Mouse (Mus musculus) limb, embryonic 12.5 days (tissue): ENCODE data around the gene Cst6. TPM values are rescaled to one million over a fixed set of nuclear protein-coding genes. Genes with fewer than 3 reads are reported as not detected.

ENCODE experiments used
- ATAC-seq: fragments of 200-750 bp; cut with Nextera tagmentation; 2 replicates; pipeline ENCODE4 v1.8.0; 2017; ENCODE audit warnings: low read depth, moderate TSS enrichment; ENCODE audit not compliant: insufficient number of reproducible peaks, insufficient read depth, low FRiP score, low TSS enrichment
- H3K27ac ChIP-seq: fragments of 300-500 bp; sonication (generic); 2 replicates; pipeline ENCODE4 v1.5.1; 2016; ENCODE audit warnings: mild to moderate bottlenecking, moderate library complexity
- H3K27me3 ChIP-seq: fragments of 300-500 bp; sonication (generic); 2 replicates; pipeline ENCODE4 v1.6.1; 2016; ENCODE audit warnings: mild to moderate bottlenecking, moderate library complexity
- H3K36me3 ChIP-seq: fragments of 300-500 bp; sonication (generic); 2 replicates; pipeline ENCODE4 v1.6.1; 2016; ENCODE audit warnings: mild to moderate bottlenecking, moderate library complexity
- H3K4me1 ChIP-seq: fragments of 300-500 bp; sonication (generic); replicated peaks from 2 replicates; pipeline ENCODE4 v1.6.1; 2016
- H3K4me2 ChIP-seq: fragments of 300-500 bp; sonication (generic); 2 replicates; pipeline ENCODE4 v1.6.1; 2016; ENCODE audit warnings: mild to moderate bottlenecking, moderate library complexity
- H3K4me3 ChIP-seq: fragments of 300-500 bp; sonication (generic); replicated peaks from 2 replicates; pipeline ENCODE4 v1.5.1; 2016; ENCODE audit warnings: mild to moderate bottlenecking
- H3K9ac ChIP-seq: fragments of 300-500 bp; sonication (generic); replicated peaks from 2 replicates; pipeline ENCODE4 v1.6.1; 2016; ENCODE audit warnings: mild to moderate bottlenecking, moderate library complexity
- H3K9me3 ChIP-seq: fragments of 300-500 bp; sonication (generic); 2 replicates; pipeline ENCODE4 v1.6.1; 2016; ENCODE audit warnings: mild to moderate bottlenecking, moderate library complexity
- WGBS: fragments of 180-500 bp; shearing (Covaris S2); methylation state at CpG from one replicate; pipeline ENCODE4 v1.1.7; 2016; 5-methylcytosine and 5-hydroxymethylcytosine counted together
- polyA plus RNA-seq: library from polyadenylated mRNA; unstranded; fragments of >200 nt; fragmentation: Nextera tagmentation; extraction: Ambion mirVana; gene quantifications from 2 replicates; pipeline ENCODE4 v1.2.1, GENCODE M21; 2016

The Cst6 gene
- polyA plus RNA-seq, 1 experiment from 2014 or later, result 1.4 TPM

- Histone ChIP-seq H3K4me3 (no peak overlapping the region), H3K36me3 (peaks cover 34% of the 10 kb centered on the region), H3K27me3 (peaks cover 21% of the 10 kb centered on the region), H3K4me2 (no peak overlapping the region), H3K9ac (no peak overlapping the region), H3K27ac (no peak overlapping the region), H3K4me1 (peaks cover 4% of the 10 kb centered on the region; the same call in 1 of the 2 replicates), H3K9me3 (peaks cover 18% of the 10 kb centered on the region)
- no peak for ATAC-seq
- WGBS, result 82% methylated on average over 7 of the region's 7 CpGs
Observed at GRCm38 (mm10) chr19:5309025-5309424, 40.3 kb downstream of the Cst6 start.

- ATAC-seq, result no peak
- peaks cover 4% of the 10 kb centered on the region; the same call in 1 of the 2 replicates for H3K4me1 ChIP-seq
- H3K4me3 ChIP-seq, result peak overlapping the region; percentile 27
- peaks cover 21% of the 10 kb centered on the region for H3K27me3 ChIP-seq
- H3K36me3 ChIP-seq, result peaks cover 48% of the 10 kb centered on the region
- peaks cover 18% of the 10 kb centered on the region for H3K9me3 ChIP-seq
- WGBS, result 39% methylated on average over 98 of the region's 98 CpGs
- no peak overlapping the region for H3K27ac ChIP-seq
- H3K9ac ChIP-seq, result no peak overlapping the region
- H3K4me2 ChIP-seq, result peak overlapping the region; percentile 49
Observed at GRCm38 (mm10) chr19:5306968-5307734, 42.2 kb downstream of the Cst6 start.

- ATAC-seq, result no peak
Observed at GRCm38 (mm10) chr19:5306279-5306678, 43.1 kb downstream of the Cst6 start.

GRCm38 (mm10) chr19:5302455-5302854 is 46.9 kb downstream of the Cst6 start:
- H3K4me3 ChIP-seq, result no peak overlapping the region
- no peak overlapping the region for H3K4me2 ChIP-seq
- H3K27me3 ChIP-seq, result peaks cover 13% of the 10 kb centered on the region
- no peak overlapping the region for H3K9ac ChIP-seq
- H3K4me1 ChIP-seq, result peaks cover 23% of the 10 kb centered on the region
- H3K27ac ChIP-seq, result no peak overlapping the region
- H3K9me3 ChIP-seq, result peaks cover 11% of the 10 kb centered on the region
- H3K36me3 ChIP-seq, result peaks cover 41% of the 10 kb centered on the region
- no peak for ATAC-seq
- 12% methylated on average over 4 of the region's 4 CpGs for WGBS

More at GRCm38 (mm10) chr19:5306279-5306678, 43.1 kb downstream of the Cst6 start:
- H3K4me1 ChIP-seq, result peaks cover 4% of the 10 kb centered on the region; the same call in 1 of the 2 replicates
- 78% methylated on average over 6 of the region's 6 CpGs for WGBS
- H3K27me3 ChIP-seq, result peaks cover 21% of the 10 kb centered on the region
- no peak overlapping the region for H3K9ac ChIP-seq
- H3K9me3 ChIP-seq, result peaks cover 18% of the 10 kb centered on the region
- H3K4me3 ChIP-seq, result no peak overlapping the region
- no peak overlapping the region for H3K27ac ChIP-seq
- no peak overlapping the region for H3K4me2 ChIP-seq
- H3K36me3 ChIP-seq, result peaks cover 48% of the 10 kb centered on the region

GRCm38 (mm10) chr19:5300588-5300987 is 48.8 kb downstream of the Cst6 start:
- H3K4me2 ChIP-seq, result no peak overlapping the region
- H3K9ac ChIP-seq, result no peak overlapping the region
- peaks cover 24% of the 10 kb centered on the region for H3K4me1 ChIP-seq
- no peak overlapping the region for H3K27ac ChIP-seq
- WGBS, result 69% methylated on average over 6 of the region's 6 CpGs
- H3K4me3 ChIP-seq, result no peak overlapping the region
- ATAC-seq, result no peak
- H3K9me3 ChIP-seq, result no peaks in the 10 kb centered on the region
- H3K27me3 ChIP-seq, result no peaks in the 10 kb centered on the region
- peaks cover 22% of the 10 kb centered on the region for H3K36me3 ChIP-seq

DNA sequence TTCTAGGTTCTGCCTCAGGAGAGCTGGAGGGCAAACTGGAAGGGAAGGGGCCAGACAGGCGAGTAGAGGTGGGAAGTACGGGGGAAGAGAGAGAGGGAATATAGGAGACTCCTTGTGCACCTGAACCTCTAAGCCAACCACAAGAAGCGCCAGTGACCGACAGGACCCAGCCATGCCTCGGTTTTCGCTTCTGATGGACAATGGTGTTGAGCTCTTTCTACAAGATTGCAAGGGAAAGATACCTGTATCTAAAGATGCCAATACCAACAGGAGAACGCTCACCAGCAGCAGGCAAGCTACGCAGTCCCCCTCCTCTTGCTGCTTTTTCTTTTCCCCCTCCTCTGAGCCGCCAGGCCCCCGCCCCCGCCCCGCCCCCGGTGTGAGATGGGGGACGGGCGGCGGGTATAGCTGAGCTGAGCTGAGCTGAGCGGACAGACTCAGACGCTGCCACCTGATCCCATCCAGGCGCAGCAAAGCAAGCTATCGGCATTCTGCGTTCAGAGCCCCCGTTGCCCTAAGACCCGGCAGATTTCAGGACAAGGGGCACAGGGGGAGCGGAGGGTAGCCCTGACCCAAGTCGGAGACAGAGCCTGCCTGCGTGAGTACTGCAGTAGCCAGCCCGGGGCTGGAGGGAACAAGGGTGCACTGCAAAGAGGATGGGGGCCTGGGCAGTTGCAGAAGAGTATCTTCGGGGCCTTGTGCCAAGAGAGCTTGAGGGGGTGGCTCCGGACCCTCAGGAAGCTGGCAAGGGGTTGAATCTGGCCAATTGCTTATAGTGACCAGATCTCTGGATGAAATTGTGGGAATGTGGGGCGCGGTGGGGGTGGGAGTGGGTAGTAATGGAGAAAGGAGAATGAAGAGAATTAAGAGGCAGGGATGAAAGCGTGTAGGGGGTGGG is 51.2 kb downstream of the Cst6 start, which contains the start of gene Gal3st3:
TSS of gene Gal3st3 (plus strand) at position 429 of the 898 bp plus-strand sequence.
- Histone ChIP-seq H3K4me3 (peak within 1 kb of the TSS; percentile 58), H3K4me1 (peaks cover 34% of the 10 kb centered on the region), H3K36me3 (peaks cover 14% of the 10 kb centered on the region), H3K9me3 (no peaks in the 10 kb centered on the region), H3K27me3 (no peaks in the 10 kb centered on the region), H3K9ac (peak within 1 kb of the TSS; percentile 71), H3K27ac (peak within 1 kb of the TSS; percentile 64), H3K4me2 (peak within 1 kb of the TSS; percentile 89)
- 0 out of 2 replicates have a peak, but pooled peaks have one; percentile 37 for ATAC-seq
- WGBS, result 7% methylated on average over 31 of the region's 32 CpGs

DNA sequence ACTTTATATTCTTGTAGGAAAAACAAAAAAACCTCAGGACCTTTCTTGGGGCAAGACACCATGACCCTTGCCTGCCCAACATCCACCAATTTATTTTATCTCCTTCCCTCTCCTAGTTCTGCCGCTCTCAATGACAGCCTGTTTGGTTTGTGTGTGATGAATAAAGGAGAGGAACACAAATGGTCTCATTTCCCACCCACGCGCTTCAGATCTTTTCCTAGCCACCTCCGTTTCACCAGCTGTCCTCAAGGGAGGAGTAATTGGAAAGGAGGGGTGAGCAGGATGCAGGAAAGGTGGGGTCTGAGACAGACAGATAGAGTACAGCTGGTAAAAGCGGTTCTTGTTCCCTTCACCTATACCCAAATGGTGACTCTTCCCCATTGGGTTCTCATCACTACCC is 52.7 kb downstream of the Cst6 start:
- Histone ChIP-seq H3K27me3 (no peaks in the 10 kb centered on the region), H3K9me3 (no peaks in the 10 kb centered on the region), H3K36me3 (peaks cover 23% of the 10 kb centered on the region), H3K4me1 (peaks cover 34% of the 10 kb centered on the region), H3K4me3 (no peak overlapping the region), H3K4me2 (peak overlapping the region; percentile 91), H3K9ac (no peak overlapping the region), H3K27ac (no peak overlapping the region)
- no peak for ATAC-seq
- 56% methylated on average over 5 of the region's 5 CpGs for WGBS

GRCm38 (mm10) chr19:5295736-5296075 is 53.7 kb downstream of the Cst6 start:
- Histone ChIP-seq H3K27ac (peak overlapping the region; percentile 80), H3K9me3 (no peaks in the 10 kb centered on the region), H3K4me3 (peak overlapping the region; percentile 87), H3K36me3 (peaks cover 32% of the 10 kb centered on the region), H3K4me2 (peak overlapping the region; percentile 91), H3K27me3 (no peaks in the 10 kb centered on the region), H3K4me1 (peaks cover 34% of the 10 kb centered on the region), H3K9ac (peak overlapping the region; percentile 61)
- 6% methylated on average over 13 of the region's 13 CpGs for WGBS
- ATAC-seq, result peak; percentile 22; the same call in 1 of the 2 replicates

DNA sequence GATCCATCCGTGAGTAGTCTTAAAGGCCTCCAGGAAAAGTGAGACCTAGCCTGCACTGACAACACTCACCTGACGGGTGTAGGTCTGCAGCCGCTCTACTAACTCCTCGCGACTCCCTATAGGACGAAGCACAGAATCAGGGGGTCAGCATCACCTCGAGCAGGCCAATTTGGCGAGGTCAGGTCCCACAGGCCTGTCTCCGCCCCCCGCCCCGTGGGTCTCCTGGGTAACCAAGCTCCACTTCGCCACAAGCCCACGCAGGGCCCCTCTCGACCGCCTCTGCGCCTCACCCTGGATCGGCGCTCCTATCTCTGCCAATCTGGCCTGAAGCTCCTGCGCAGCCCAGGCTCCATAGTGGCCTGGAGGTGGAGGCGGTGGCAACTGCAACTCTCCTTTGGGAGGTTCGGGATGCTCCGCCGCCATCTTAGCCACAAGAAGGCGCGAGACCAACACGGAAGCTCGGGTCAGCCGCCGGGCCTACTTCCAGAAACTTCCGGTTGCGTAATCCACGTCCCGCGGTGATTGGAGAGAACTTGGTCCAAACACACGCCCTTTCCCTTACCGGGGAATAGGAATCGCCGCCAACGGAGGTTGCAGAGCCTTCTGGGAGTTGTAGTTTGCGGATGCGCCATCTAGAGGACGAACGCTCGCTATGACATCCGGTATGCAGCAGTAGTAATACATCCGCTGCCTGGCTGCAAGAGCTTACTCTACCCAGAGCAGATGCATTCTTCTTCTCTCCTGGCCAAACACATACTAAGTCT is 54.2 kb downstream of the Cst6 start, which contains the start of gene Sf3b2:
TSS of gene Sf3b2 (minus strand) at position 484 of the 764 bp plus-strand sequence.
- Histone ChIP-seq H3K9ac (peak within 1 kb of the TSS; percentile 84), H3K36me3 (peaks cover 38% of the 10 kb centered on the region), H3K27me3 (no peaks in the 10 kb centered on the region), H3K4me1 (peaks cover 34% of the 10 kb centered on the region), H3K27ac (peak within 1 kb of the TSS; percentile 88), H3K4me2 (peak within 1 kb of the TSS; percentile 91), H3K4me3 (peak within 1 kb of the TSS; percentile 87), H3K9me3 (no peaks in the 10 kb centered on the region)
- peak; percentile 95 for ATAC-seq
- under 1% methylated on average over 46 of the region's 46 CpGs for WGBS
